In genomic region chr15:78992235-78992634, GRCm38 (mm10) we compare ENCODE assay signal across 22 mouse cellular contexts. TPM values are rescaled to one million over a fixed set of nuclear protein-coding genes. Genes with fewer than 3 reads are reported as not detected.
DNase-seq lines count a peak whose midpoint lies in the region; ATAC-seq and TF ChIP-seq lines count a peak whose summit lies in the region.
"Had no signal": no experiment of that assay in that cellular context is flagged by ENCODE, and none has a peak within 500 bp of the region (broad histone marks: within the 10 kb centered on the region; RNA-seq: fewer than 3 reads in every experiment).

No protein-coding gene starts in this region.

- no peak overlapping the region for H3K9ac ChIP-seq in midbrain, postnatal 0 days (replicated peaks; ENCODE audit: low read length, poor library complexity, severe bottlenecking)
- H3K9ac ChIP-seq in midbrain, embryonic 11.5 days (ENCODE audit: low read length), result no peak overlapping the region
- H3K9ac ChIP-seq: limb, embryonic 13.5 days; midbrain, embryonic 15.5 days had no signal

- no peaks in the 10 kb centered on the region for H3K9me3 ChIP-seq in midbrain, postnatal 0 days (ENCODE audit: low read length)
- H3K9me3 ChIP-seq in midbrain, embryonic 11.5 days (ENCODE audit: control insufficient read depth, low read length), result no peaks in the 10 kb centered on the region
- H3K9me3 ChIP-seq: hindbrain, embryonic 10.5 days; limb, embryonic 13.5 days; midbrain, embryonic 15.5 days had no signal

- no peaks in the 10 kb centered on the region for H3K27me3 ChIP-seq in kidney, adult 2 months (replicated peaks; ENCODE audit: control insufficient read depth, insufficient read depth, low read length)
- no peaks in the 10 kb centered on the region for H3K27me3 ChIP-seq in midbrain, postnatal 0 days (ENCODE audit: insufficient read depth, low read length)
- no peaks in the 10 kb centered on the region for H3K27me3 ChIP-seq in midbrain, embryonic 11.5 days (ENCODE audit: control insufficient read depth, insufficient read depth, low read length)
- no peaks in the 10 kb centered on the region for H3K27me3 ChIP-seq in small intestine, adult 2 months (ENCODE audit: control insufficient read depth, insufficient read depth, low read length)
- H3K27me3 ChIP-seq: limb, embryonic 13.5 days; midbrain, embryonic 15.5 days had no signal

- peak; percentile 42 for DNase-seq in cerebellum, adult 11-12 months
- no peak for DNase-seq in cerebellum, postnatal 25 days
- no peak for DNase-seq in kidney, adult 2 months
- DNase-seq in kidney, adult 18-20 months, result no peak
- DNase-seq in midbrain, postnatal 0 days (ENCODE audit: low spot score), result no peak
- DNase-seq in midbrain, embryonic 11.5 days (ENCODE audit: low spot score, missing footprints), result no peak
- DNase-seq in embryo, embryonic 10.5 days (ENCODE audit: low spot score), result no peak
- DNase-seq: adrenal gland, postnatal 36 days; cerebellum, postnatal 36 days; heart, adult 18-20 months; layer of hippocampus, adult 9-11 months had no signal

- no peaks in the 10 kb centered on the region for H3K36me3 ChIP-seq in kidney, adult 2 months (ENCODE audit: control insufficient read depth, insufficient read depth, low read length)
- H3K36me3 ChIP-seq in midbrain, postnatal 0 days (ENCODE audit: insufficient read depth, low read length), result peaks cover 66% of the 10 kb centered on the region
- H3K36me3 ChIP-seq in midbrain, embryonic 11.5 days (ENCODE audit: control insufficient read depth, insufficient read depth, low read length), result peaks cover 26% of the 10 kb centered on the region
- H3K36me3 ChIP-seq in small intestine, adult 2 months (ENCODE audit: control insufficient read depth, insufficient read depth, low read length), result peaks cover 83% of the 10 kb centered on the region

- 93% methylated on average over 7 of the region's 7 CpGs for WGBS in kidney, adult 2 months
- 91% methylated on average over 7 of the region's 7 CpGs for whole genome bisulfite sequencing in midbrain, postnatal 0 days
- 92% methylated on average over 7 of the region's 7 CpGs for WGBS in midbrain, embryonic 11.5 days
- WGBS in small intestine, adult 2 months, result 91% methylated on average over 7 of the region's 7 CpGs

- H3K4me1 ChIP-seq in kidney, adult 2 months (ENCODE audit: control insufficient read depth, insufficient read depth, low read length), result peaks cover 15% of the 10 kb centered on the region; the same call in 1 of the 2 replicates
- H3K4me1 ChIP-seq in midbrain, postnatal 0 days (ENCODE audit: insufficient read depth, low read length), result no peaks in the 10 kb centered on the region
- H3K4me1 ChIP-seq in midbrain, embryonic 11.5 days (ENCODE audit: control insufficient read depth, insufficient read depth, low read length), result no peaks in the 10 kb centered on the region
- peaks cover 2% of the 10 kb centered on the region; the same call in 1 of the 2 replicates for H3K4me1 ChIP-seq in small intestine, adult 2 months (ENCODE audit: control insufficient read depth, insufficient read depth, insufficient read length, low read length)

- peak; percentile 38; the same call in 1 of the 2 replicates for TF ChIP-seq CTCF in kidney, adult 2 months (conservative IDR thresholded peaks at IDR 0.05; ENCODE audit: insufficient read depth, insufficient read length, low read depth, low read length)
- TF ChIP-seq CTCF in midbrain, postnatal 0 days (IDR thresholded peaks at IDR 0.05), result peak; percentile 40
- peak; percentile 8; the same call in 1 of the 2 replicates for TF ChIP-seq CTCF in small intestine, adult 2 months (IDR thresholded peaks at IDR 0.05; ENCODE audit: extremely low read depth, insufficient read length, insufficient replicate concordance, low read depth, low read length)

- no peak for TF ChIP-seq POLR2A in kidney, adult 2 months (IDR thresholded peaks at IDR 0.05; ENCODE audit: low read depth, low read length)
- no peak for TF ChIP-seq POLR2A in small intestine, adult 2 months (IDR thresholded peaks at IDR 0.05; ENCODE audit: low read depth, low read length)

- no peak overlapping the region for H3K27ac ChIP-seq in kidney, adult 2 months (ENCODE audit: insufficient read depth, low read depth, low read length)
- no peak overlapping the region for H3K27ac ChIP-seq in midbrain, postnatal 0 days (ENCODE audit: low read depth, low read length)
- no peak overlapping the region for H3K27ac ChIP-seq in midbrain, embryonic 11.5 days (ENCODE audit: low read depth, low read length)
- no peak overlapping the region for H3K27ac ChIP-seq in small intestine, adult 2 months (ENCODE audit: insufficient read depth, low read depth, low read length)
- H3K27ac ChIP-seq: hindbrain, embryonic 10.5 days; limb, embryonic 13.5 days; midbrain, embryonic 15.5 days had no signal

- no peak overlapping the region for H3K4me2 ChIP-seq in midbrain, postnatal 0 days (ENCODE audit: low read depth, low read length, poor library complexity, severe bottlenecking)
- no peak overlapping the region for H3K4me2 ChIP-seq in midbrain, embryonic 11.5 days
- H3K4me2 ChIP-seq: limb, embryonic 13.5 days; midbrain, embryonic 15.5 days had no signal

- no peak for ATAC-seq in midbrain, postnatal 0 days (ENCODE audit: low FRiP score)
- no peak for ATAC-seq in midbrain, embryonic 11.5 days (ENCODE audit: low FRiP score)
- ATAC-seq: forebrain, embryonic 14.5 days; midbrain, embryonic 15.5 days had no signal

- no peak overlapping the region for H3K4me3 ChIP-seq in kidney, adult 2 months (ENCODE audit: insufficient read depth, low read depth, low read length)
- no peak overlapping the region for H3K4me3 ChIP-seq in midbrain, postnatal 0 days (ENCODE audit: low read depth, low read length)
- H3K4me3 ChIP-seq in midbrain, embryonic 11.5 days (ENCODE audit: low read depth, low read length), result no peak overlapping the region
- H3K4me3 ChIP-seq in small intestine, adult 2 months (ENCODE audit: low read depth, low read length), result no peak overlapping the region
- H3K4me3 ChIP-seq: erythroblast, embryonic 14.5 days; hindbrain, embryonic 10.5 days; limb, embryonic 13.5 days; midbrain, embryonic 15.5 days had no signal

RNA-seq across cellular contexts. Expression of gene H1f0, which starts 36.0 kb away (rescaled TPM):
- polyA plus RNA-seq in kidney, adult 2 months (2012; rRNA removed), result 123 and 145 TPM in 2 replicates
- 132 and 136 TPM in 2 replicates for total RNA-seq in midbrain, postnatal 0 days (2014; rRNA removed)
- polyA plus RNA-seq in midbrain, postnatal 0 days (2015; fragmentation: Nextera tagmentation; extraction: Ambion mirVana), result 135 and 144 TPM in 2 replicates
- 355 and 376 TPM in 2 replicates for polyA plus RNA-seq in midbrain, embryonic 11.5 days (2014; fragmentation: Nextera tagmentation; extraction: Ambion mirVana)
- 120 and 218 TPM in 2 replicates for polyA plus RNA-seq in small intestine, adult 2 months (2012; rRNA removed)

RNA-seq across cellular contexts. Expression of gene Triobp, which starts 44.7 kb away (rescaled TPM):
- polyA plus RNA-seq in kidney, adult 2 months (2012; rRNA removed), result 41.8 and 47.6 TPM in 2 replicates
- total RNA-seq in midbrain, postnatal 0 days (2014; rRNA removed), result 40.0 and 53.3 TPM in 2 replicates
- 24.7 and 28.4 TPM in 2 replicates for polyA plus RNA-seq in midbrain, postnatal 0 days (2015; fragmentation: Nextera tagmentation; extraction: Ambion mirVana)
- polyA plus RNA-seq in midbrain, embryonic 11.5 days (2014; fragmentation: Nextera tagmentation; extraction: Ambion mirVana), result 33.2 and 34.8 TPM in 2 replicates
- 43.3 and 123 TPM in 2 replicates for polyA plus RNA-seq in small intestine, adult 2 months (2012; rRNA removed)

RNA-seq across cellular contexts. Expression of gene Galr3, which starts 49.5 kb away (rescaled TPM):
- 0.64 and 1.2 TPM in 2 replicates for polyA plus RNA-seq in kidney, adult 2 months (2012; rRNA removed)
- total RNA-seq in midbrain, postnatal 0 days (2014; rRNA removed), result 3.3 and 3.9 TPM in 2 replicates
- 0.25 and 0.32 TPM in 2 replicates for polyA plus RNA-seq in midbrain, postnatal 0 days (2015; fragmentation: Nextera tagmentation; extraction: Ambion mirVana)
- not detected in 2 replicates for polyA plus RNA-seq in midbrain, embryonic 11.5 days (2014; fragmentation: Nextera tagmentation; extraction: Ambion mirVana)
- polyA plus RNA-seq in small intestine, adult 2 months (2012; rRNA removed), result 2.2 and 8.0 TPM in 2 replicates
- total RNA-seq: gastrocnemius, adult 18-20 months; heart, adult 18-20 months; megakaryocyte, adult 5-6 weeks had no signal
- polyA plus RNA-seq: embryonic facial prominence, embryonic 11.5 days; erythroblast, embryonic 14.5 days; forebrain, embryonic 14.5 days; heart, embryonic 16.5 days; hindbrain, embryonic 10.5 days; limb, embryonic 13.5 days; lung, embryonic 16.5 days; midbrain, embryonic 15.5 days had no signal

RNA-seq across cellular contexts. Expression of gene Nol12, which starts 57.5 kb away (rescaled TPM):
- 19.3 and 24.1 TPM in 2 replicates for polyA plus RNA-seq in kidney, adult 2 months (2012; rRNA removed)
- total RNA-seq in midbrain, postnatal 0 days (2014; rRNA removed), result 8.1 and 17.1 TPM in 2 replicates
- 64.0 and 69.5 TPM in 2 replicates for polyA plus RNA-seq in midbrain, postnatal 0 days (2015; fragmentation: Nextera tagmentation; extraction: Ambion mirVana)
- polyA plus RNA-seq in midbrain, embryonic 11.5 days (2014; fragmentation: Nextera tagmentation; extraction: Ambion mirVana), result 58.3 and 62.7 TPM in 2 replicates
- 7.3 and 11.7 TPM in 2 replicates for polyA plus RNA-seq in small intestine, adult 2 months (2012; rRNA removed)
